Mouse (Mus musculus) midbrain, embryonic 10.5 days (tissue): ENCODE results near the gene Ccdc70. TPM values are rescaled to one million over a fixed set of nuclear protein-coding genes. Genes with fewer than 3 reads are reported as not detected.
A peak's percentile ranks its signal among the peaks of the same experiment; 100 is the strongest.

ENCODE experiments used
- DNase-seq: peaks from one replicate; pipeline ENCODE4 v3.0.0-alpha.2; 2017; ENCODE audit warnings: low spot score
- H3K27ac ChIP-seq: fragments of 300-500 bp; sonication (generic); replicated peaks from 2 replicates; pipeline ENCODE4 v1.5.1; 2016; ENCODE audit warnings: mild to moderate bottlenecking
- H3K27me3 ChIP-seq: fragments of 300-500 bp; sonication (generic); 2 replicates; pipeline ENCODE4 v1.6.1; 2016; ENCODE audit warnings: low read depth, mild to moderate bottlenecking; ENCODE audit not compliant: poor library complexity, severe bottlenecking
- H3K36me3 ChIP-seq: fragments of 300-500 bp; sonication (generic); 2 replicates; pipeline ENCODE4 v1.6.1; 2016; ENCODE audit warnings: mild to moderate bottlenecking, moderate library complexity
- H3K4me1 ChIP-seq: fragments of 300-500 bp; sonication (generic); 2 replicates; pipeline ENCODE4 v1.6.1; 2016
- H3K4me3 ChIP-seq: fragments of 300-500 bp; sonication (generic); 2 replicates; pipeline ENCODE4 v1.5.1; 2016; ENCODE audit warnings: mild to moderate bottlenecking, moderate library complexity
- H3K9me3 ChIP-seq: fragments of 300-500 bp; sonication (generic); replicated peaks from 2 replicates; pipeline ENCODE4 v1.6.1; 2016; ENCODE audit warnings: mild to moderate bottlenecking
- WGBS: fragments of 180-500 bp; shearing (Covaris S2); methylation state at CpG from one replicate; pipeline ENCODE4 v1.1.7; 2016; 5-methylcytosine and 5-hydroxymethylcytosine counted together
- polyA plus RNA-seq: library from polyadenylated mRNA; unstranded; fragments of >200 nt; fragmentation: Nextera tagmentation; extraction: Ambion mirVana; gene quantifications from 2 replicates; pipeline ENCODE4 v1.2.1, GENCODE M21; 2016

Gene Ccdc70
- polyA plus RNA-seq, 1 experiment from 2014 or later = not detected

DNA sequence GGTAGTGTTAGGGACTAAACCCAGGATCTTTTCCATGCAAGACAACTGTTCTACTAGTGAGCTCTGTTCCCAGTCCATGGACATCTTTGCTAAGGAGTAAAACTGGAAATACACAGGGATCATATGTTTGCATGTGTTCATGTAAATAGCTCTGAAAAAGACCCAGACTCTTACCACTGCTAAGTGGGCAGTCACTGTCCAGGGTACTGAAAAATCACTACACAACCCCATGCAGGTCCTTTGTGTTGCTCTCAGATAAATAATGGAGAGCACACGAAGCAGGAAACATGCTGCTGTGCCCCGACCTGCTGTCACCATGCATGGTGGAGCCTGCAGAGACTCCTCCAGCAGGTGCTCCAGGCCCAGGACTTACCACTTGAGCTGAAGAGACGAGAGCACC, 25.6 kb downstream of the Ccdc70 start:
- Histone ChIP-seq H3K27ac (no peak overlapping the region), H3K4me1 (no peaks in the 10 kb centered on the region), H3K4me3 (no peak overlapping the region), H3K36me3 (no peaks in the 10 kb centered on the region), H3K27me3 (no peaks in the 10 kb centered on the region), H3K9me3 (no peaks in the 10 kb centered on the region)
- no peak for DNase-seq
- WGBS = 62% methylated on average over 3 of the region's 3 CpGs

DNA sequence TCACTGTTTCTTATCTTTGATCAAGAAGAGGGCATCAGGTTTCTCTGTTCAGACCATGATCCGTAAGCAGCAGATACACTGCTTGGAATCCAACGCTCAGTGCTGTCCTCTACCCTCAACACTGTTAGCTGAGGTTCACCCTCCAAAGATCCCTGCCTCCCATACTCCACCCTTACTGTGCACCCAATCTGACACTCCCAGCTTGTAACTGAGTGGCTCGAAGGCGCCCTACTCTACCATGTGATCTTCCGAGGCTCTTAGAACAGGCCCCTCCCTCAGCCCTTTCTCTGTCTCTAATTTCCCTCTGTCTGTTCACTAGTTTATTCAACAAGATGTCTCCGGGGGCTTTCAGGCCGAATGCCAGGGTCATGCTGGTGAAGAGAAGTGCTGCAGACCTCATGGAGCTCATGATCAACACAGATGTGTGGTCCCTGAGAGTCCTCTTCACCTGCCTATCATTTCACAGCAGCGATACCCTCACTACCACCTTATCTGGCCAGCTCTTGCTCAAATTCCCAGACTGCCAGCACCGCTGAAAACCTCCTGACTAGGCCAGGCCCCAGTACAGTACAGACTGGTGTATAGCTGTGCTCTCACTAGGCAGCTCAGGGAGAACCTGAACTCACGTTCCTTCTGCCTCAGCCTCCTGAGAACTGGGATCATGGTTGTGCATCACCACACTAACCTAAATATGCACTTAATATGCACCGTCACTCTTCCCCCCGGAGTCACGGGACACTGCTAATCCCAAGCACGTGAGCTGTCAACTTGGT, 35.4 kb downstream of the Ccdc70 start:
- no peaks in the 10 kb centered on the region for H3K36me3 ChIP-seq
- DNase-seq = no peak
- no peaks in the 10 kb centered on the region for H3K27me3 ChIP-seq
- 87% methylated on average over 14 of the region's 14 CpGs for WGBS
- H3K9me3 ChIP-seq = no peaks in the 10 kb centered on the region
- H3K4me3 ChIP-seq = no peak overlapping the region
- H3K27ac ChIP-seq = no peak overlapping the region
- H3K4me1 ChIP-seq = no peaks in the 10 kb centered on the region

- DNase-seq = no peak
- Histone ChIP-seq H3K9me3 (no peaks in the 10 kb centered on the region), H3K4me1 (no peaks in the 10 kb centered on the region), H3K36me3 (no peaks in the 10 kb centered on the region), H3K27ac (no peak overlapping the region), H3K27me3 (no peaks in the 10 kb centered on the region), H3K4me3 (no peak overlapping the region)
- 84% methylated on average over 6 of the region's 6 CpGs for WGBS
Observed at GRCm38 (mm10) chr8:22006423-22006822, 36.8 kb downstream of the Ccdc70 start.

DNA sequence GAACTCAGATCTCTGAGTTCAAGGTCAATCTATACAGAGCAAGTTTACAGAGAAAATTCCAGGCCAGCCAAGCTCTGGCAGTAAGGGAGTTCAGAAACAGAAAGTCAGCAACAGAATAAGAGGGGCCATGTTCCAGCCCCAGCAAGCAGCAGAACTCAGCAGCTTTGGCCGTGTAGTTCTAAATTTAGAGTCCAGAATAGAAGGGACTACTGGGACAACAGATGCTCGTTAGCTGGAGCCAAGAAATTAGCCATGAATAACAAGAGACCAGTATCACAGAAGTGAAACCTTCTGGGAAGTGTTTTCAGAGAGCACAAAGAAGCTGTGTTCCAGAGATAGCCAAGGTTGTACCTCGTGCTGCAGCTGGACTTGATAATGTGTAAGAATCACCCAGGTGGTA, 39.8 kb downstream of the Ccdc70 start:
- H3K36me3 ChIP-seq = no peaks in the 10 kb centered on the region

GRCm38 (mm10) chr8:22013034-22013707, 43.6 kb downstream of the Ccdc70 start:
- no peaks in the 10 kb centered on the region for H3K4me1 ChIP-seq
- WGBS = 71% methylated on average over 24 of the region's 24 CpGs
- no peak overlapping the region for H3K27ac ChIP-seq
- H3K27me3 ChIP-seq = 0 out of 2 replicates have a peak, but pooled peaks cover 4% of the 10 kb centered on the region
- peak overlapping the region; percentile 2; the same call in 1 of the 2 replicates for H3K4me3 ChIP-seq
- DNase-seq = no peak
- H3K36me3 ChIP-seq = no peaks in the 10 kb centered on the region
- H3K9me3 ChIP-seq = no peaks in the 10 kb centered on the region

More for the DNA sequence above, 39.8 kb downstream of the Ccdc70 start:
- Histone ChIP-seq H3K27me3 (no peaks in the 10 kb centered on the region), H3K27ac (no peak overlapping the region), H3K4me3 (no peak overlapping the region), H3K4me1 (no peaks in the 10 kb centered on the region), H3K9me3 (no peaks in the 10 kb centered on the region)
- no peak for DNase-seq
- WGBS = 78% methylated on average over 3 of the region's 3 CpGs

GRCm38 (mm10) chr8:22017731-22018130, 48.2 kb downstream of the Ccdc70 start:
- H3K27me3 ChIP-seq = 0 out of 2 replicates have a peak, but pooled peaks cover 4% of the 10 kb centered on the region
- H3K4me3 ChIP-seq = no peak overlapping the region
- H3K4me1 ChIP-seq = no peaks in the 10 kb centered on the region
- no peaks in the 10 kb centered on the region for H3K9me3 ChIP-seq
- no peaks in the 10 kb centered on the region for H3K36me3 ChIP-seq
- WGBS = 73% methylated on average over 7 of the region's 7 CpGs
- no peak overlapping the region for H3K27ac ChIP-seq
- DNase-seq = no peak

DNA sequence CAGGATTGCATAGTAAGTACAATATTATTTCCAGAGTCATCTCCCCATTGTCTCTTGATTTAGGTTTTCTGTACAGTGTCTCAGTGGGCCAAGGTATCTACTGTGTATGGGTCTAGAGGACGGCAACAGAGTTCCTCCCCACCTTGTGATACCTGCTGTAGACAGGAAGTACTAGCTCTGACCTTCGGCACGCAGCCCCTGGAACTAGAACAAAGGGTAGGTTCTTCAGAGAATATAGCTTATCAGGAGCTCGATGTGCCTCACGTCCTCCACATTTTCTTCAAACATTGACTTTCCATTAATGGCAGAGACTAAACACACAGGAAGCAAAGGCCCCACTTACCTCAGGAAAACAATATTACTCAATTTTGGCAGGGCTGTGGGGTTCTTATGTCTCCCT, 49.9 kb downstream of the Ccdc70 start:
- H3K36me3 ChIP-seq = no peaks in the 10 kb centered on the region
- WGBS = 93% methylated on average over 5 of the region's 5 CpGs
- H3K9me3 ChIP-seq = no peaks in the 10 kb centered on the region
- H3K27me3 ChIP-seq = 0 out of 2 replicates have a peak, but pooled peaks cover 4% of the 10 kb centered on the region
- H3K4me1 ChIP-seq = no peaks in the 10 kb centered on the region
- H3K4me3 ChIP-seq = no peak overlapping the region
- no peak for DNase-seq
- H3K27ac ChIP-seq = no peak overlapping the region

- Histone ChIP-seq H3K4me3 (no peak overlapping the region), H3K4me1 (no peaks in the 10 kb centered on the region), H3K9me3 (no peaks in the 10 kb centered on the region), H3K36me3 (no peaks in the 10 kb centered on the region), H3K27me3 (no peaks in the 10 kb centered on the region), H3K27ac (no peak overlapping the region)
- no peak for DNase-seq
- WGBS = 64% methylated on average over 7 of the region's 7 CpGs
Observed at GRCm38 (mm10) chr8:22022244-22022643, 52.7 kb downstream of the Ccdc70 start.

Other genes starting within 250 kb of the Ccdc70 start
- gene Defa24, start 235.3 kb upstream of the Ccdc70 start, polyA plus RNA-seq = not detected in 2 replicates
- gene Defb50, start 146.2 kb upstream of the Ccdc70 start, polyA plus RNA-seq = not detected in 2 replicates
- gene Defb2, start 129.8 kb upstream of the Ccdc70 start, polyA plus RNA-seq = not detected in 2 replicates
- not detected in 2 replicates for gene Defb10, start 110.9 kb upstream of the Ccdc70 start, polyA plus RNA-seq
- gene Defb9, start 84.4 kb upstream of the Ccdc70 start, polyA plus RNA-seq = not detected in 2 replicates
- gene Defb11, start 63.4 kb upstream of the Ccdc70 start, polyA plus RNA-seq = not detected in 2 replicates
- not detected in 2 replicates for gene Defb15, start 37.1 kb upstream of the Ccdc70 start, polyA plus RNA-seq
- gene Defb35, start 31.4 kb upstream of the Ccdc70 start, polyA plus RNA-seq = not detected in 2 replicates
- not detected in 2 replicates for gene Defb13, start 23.0 kb upstream of the Ccdc70 start, polyA plus RNA-seq
- gene Fam90a1a, start 11.1 kb upstream of the Ccdc70 start, polyA plus RNA-seq = not detected in 2 replicates
- 2.4 and 2.6 TPM in 2 replicates for gene Atp7b, start 90.5 kb downstream of the Ccdc70 start, polyA plus RNA-seq
- 39.4 and 41.0 TPM in 2 replicates for gene Alg11, start 90.9 kb downstream of the Ccdc70 start, polyA plus RNA-seq
- gene Nek5, start 155.3 kb downstream of the Ccdc70 start, polyA plus RNA-seq = 0.06 and 0.07 TPM in 2 replicates
- 7.7 and 8.2 TPM in 2 replicates for gene Nek3, start 196.7 kb downstream of the Ccdc70 start, polyA plus RNA-seq
- gene Ckap2, start 216.0 kb downstream of the Ccdc70 start, polyA plus RNA-seq = 60.3 and 61.3 TPM in 2 replicates
- 42.3 and 42.6 TPM in 2 replicates for gene Vps36, start 223.0 kb downstream of the Ccdc70 start, polyA plus RNA-seq